Mouse (Mus musculus): ENCODE measurements around the gene Ccdc106. TPM values are rescaled to one million over a fixed set of nuclear protein-coding genes. Genes with fewer than 3 reads are reported as not detected.

The Ccdc106 gene
- 0.49 TPM for polyA plus RNA-seq (2014; fragmentation: Illumina TruSeq; extraction: RNeasy Lipid Tissue Mini Kit (QIAGEN cat#74804); ENCODE audit: low read depth, low replicate concordance)

GRCm38 (mm10) chr7:5020000-5020681 lies at the start of gene Ccdc106, which contains the start of gene Zfp865:
Gene Ccdc106, plus strand, starts transcription at chr7:5020553.
Gene Zfp865, plus strand, starts transcription at chr7:5020376.

DNA sequence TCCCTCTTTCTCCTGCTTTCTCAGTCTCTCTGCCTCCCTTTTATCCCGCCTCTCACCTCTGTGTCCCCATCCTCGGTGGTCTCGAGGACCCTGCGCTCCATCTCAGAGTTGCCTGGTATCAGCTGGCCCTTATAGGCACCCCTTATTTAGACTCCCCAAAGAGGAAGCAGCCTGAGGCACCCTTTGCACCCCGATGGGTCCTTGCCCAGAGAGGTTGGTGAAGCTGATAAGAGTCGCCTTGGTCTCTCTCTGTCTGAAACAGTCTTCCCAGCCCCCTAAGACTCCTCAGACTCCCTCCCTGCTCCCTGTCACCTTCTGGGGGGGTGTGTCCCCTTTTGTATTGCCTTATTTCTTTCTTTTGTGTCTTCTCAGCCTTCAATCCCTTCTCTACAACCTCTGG lies 49.3 kb upstream of the Ccdc106 start, which contains the start of gene Sbk3:
Gene Sbk3 (minus strand): TSS at position 101 of the 400 bp plus-strand sequence.

GRCm38 (mm10) chr7:4996003-4996895 lies 24.1 kb upstream of the Ccdc106 start, which contains the start of gene Zfp579:
Gene Zfp579, minus strand, starts transcription at chr7:4996158.

GRCm38 (mm10) chr7:5014251-5015117 lies 5.9 kb upstream of the Ccdc106 start, which contains the start of the genes Zfp524 and Fiz1:
Gene Zfp524, plus strand, starts transcription at chr7:5014415.
Gene Fiz1, minus strand, starts transcription at chr7:5014697.

GRCm38 (mm10) chr7:5015118-5016001 lies 5.0 kb upstream of the Ccdc106 start, which contains the start of gene Gm44973:
Gene Gm44973, plus strand, starts transcription at chr7:5015496.

DNA sequence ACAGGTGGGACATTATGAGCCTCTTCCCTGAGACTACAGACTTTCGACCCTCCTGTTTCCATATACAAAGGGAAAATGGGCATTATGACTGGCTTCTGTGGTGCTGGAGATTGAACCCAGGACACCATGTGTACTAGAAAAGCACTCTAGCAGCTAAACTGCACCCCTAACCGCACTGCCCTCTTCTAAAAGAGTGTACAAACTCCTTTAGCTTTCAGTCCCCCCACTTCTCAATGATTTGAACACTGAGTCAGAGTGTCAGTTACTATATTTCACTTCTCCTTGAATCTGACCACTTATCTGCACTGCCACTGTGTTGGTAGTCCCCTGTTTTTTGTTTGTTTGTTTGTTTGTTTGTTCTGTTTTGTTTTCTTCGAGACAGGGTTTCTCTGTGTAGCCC lies 13.5 kb downstream of the Ccdc106 start, which contains the start of gene 4632433K11Rik:
Gene 4632433K11Rik (plus strand): TSS at position 301 of the 400 bp plus-strand sequence.

GRCm38 (mm10) chr7:5038109-5038732 lies 17.9 kb downstream of the Ccdc106 start, which contains the start of gene Zfp784:
Gene Zfp784, minus strand, starts transcription at chr7:5038446.

GRCm38 (mm10) chr7:5051193-5052192 lies 31.1 kb downstream of the Ccdc106 start, which contains the start of gene Zfp580:
Gene Zfp580, plus strand, starts transcription at chr7:5051538.

GRCm38 (mm10) chr7:5061774-5062359 lies 41.5 kb downstream of the Ccdc106 start, which contains the start of gene U2af2:
Gene U2af2, plus strand, starts transcription at chr7:5062143.

DNA sequence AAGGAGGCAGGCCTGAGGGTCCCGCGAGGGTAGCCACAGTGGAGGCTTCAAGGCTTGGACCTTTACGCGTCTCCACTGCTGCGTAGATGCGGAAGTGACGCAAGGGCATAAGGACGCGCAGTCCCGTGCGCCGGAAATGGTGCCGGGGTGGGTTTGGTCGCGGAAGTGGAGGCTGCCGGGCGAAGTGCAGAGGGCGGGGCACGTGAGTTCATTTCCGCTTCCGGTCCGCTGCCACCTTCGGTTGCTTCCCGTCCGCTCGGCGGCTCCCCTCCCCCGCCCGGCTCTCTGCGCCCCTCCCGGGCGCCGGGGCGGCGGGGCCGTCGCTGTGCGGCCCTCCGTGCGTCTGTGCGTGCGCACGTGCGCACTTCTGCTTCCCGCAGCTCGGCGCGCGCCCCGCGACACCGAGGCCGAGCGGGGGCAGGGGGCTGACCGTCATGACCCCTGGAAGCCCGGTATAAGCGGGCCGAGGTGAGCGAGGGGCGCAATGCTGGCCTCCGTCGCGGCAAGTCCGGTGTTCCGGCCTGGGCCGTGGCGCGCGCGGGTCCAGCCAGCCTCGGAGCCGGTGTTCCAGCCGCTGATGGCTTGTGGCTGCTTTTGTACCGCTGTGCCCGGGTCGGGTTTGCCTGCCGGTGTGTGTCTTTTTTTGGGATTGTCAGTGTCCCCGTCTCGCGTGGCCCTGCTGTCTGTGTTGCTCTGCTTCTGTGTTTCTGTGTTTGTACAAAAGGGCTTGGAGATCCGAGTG lies 59.8 kb downstream of the Ccdc106 start, which contains the start of gene Epn1:
Gene Epn1 (plus strand): TSS at position 226 of the 742 bp plus-strand sequence.

Other genes with a start within 250 kb of the Ccdc106 start
- gene Fam71e2, start 249.3 kb upstream of the Ccdc106 start, polyA plus RNA-seq (2014; fragmentation: Illumina TruSeq; extraction: RNeasy Lipid Tissue Mini Kit (QIAGEN cat#74804); ENCODE audit: low read depth, low replicate concordance) = not detected
- gene Il11, start 237.7 kb upstream of the Ccdc106 start, polyA plus RNA-seq (2014; fragmentation: Illumina TruSeq; extraction: RNeasy Lipid Tissue Mini Kit (QIAGEN cat#74804); ENCODE audit: low read depth, low replicate concordance) = 0.20 TPM
- gene Tmem190, start 237.6 kb upstream of the Ccdc106 start, polyA plus RNA-seq (2014; fragmentation: Illumina TruSeq; extraction: RNeasy Lipid Tissue Mini Kit (QIAGEN cat#74804); ENCODE audit: low read depth, low replicate concordance) = not detected
- 1.3 TPM for gene Tmem238, start 230.9 kb upstream of the Ccdc106 start, polyA plus RNA-seq (2014; fragmentation: Illumina TruSeq; extraction: RNeasy Lipid Tissue Mini Kit (QIAGEN cat#74804); ENCODE audit: low read depth, low replicate concordance)
- gene Rpl28, start 227.7 kb upstream of the Ccdc106 start, polyA plus RNA-seq (2014; fragmentation: Illumina TruSeq; extraction: RNeasy Lipid Tissue Mini Kit (QIAGEN cat#74804); ENCODE audit: low read depth, low replicate concordance) = 11.3 TPM
- gene Ube2s, start 208.0 kb upstream of the Ccdc106 start, polyA plus RNA-seq (2014; fragmentation: Illumina TruSeq; extraction: RNeasy Lipid Tissue Mini Kit (QIAGEN cat#74804); ENCODE audit: low read depth, low replicate concordance) = 2.9 TPM
- gene Shisa7, start 175.9 kb upstream of the Ccdc106 start, polyA plus RNA-seq (2014; fragmentation: Illumina TruSeq; extraction: RNeasy Lipid Tissue Mini Kit (QIAGEN cat#74804); ENCODE audit: low read depth, low replicate concordance) = 3.2 TPM
- 2.9 TPM for gene Isoc2b, start 150.3 kb upstream of the Ccdc106 start, polyA plus RNA-seq (2014; fragmentation: Illumina TruSeq; extraction: RNeasy Lipid Tissue Mini Kit (QIAGEN cat#74804); ENCODE audit: low read depth, low replicate concordance)
- 5.4 TPM for gene Isoc2a, start 143.4 kb upstream of the Ccdc106 start, polyA plus RNA-seq (2014; fragmentation: Illumina TruSeq; extraction: RNeasy Lipid Tissue Mini Kit (QIAGEN cat#74804); ENCODE audit: low read depth, low replicate concordance)
- not detected for gene Gm36210, start 114.0 kb upstream of the Ccdc106 start, polyA plus RNA-seq (2014; fragmentation: Illumina TruSeq; extraction: RNeasy Lipid Tissue Mini Kit (QIAGEN cat#74804); ENCODE audit: low read depth, low replicate concordance)
- gene Zfp628, start 105.3 kb upstream of the Ccdc106 start, polyA plus RNA-seq (2014; fragmentation: Illumina TruSeq; extraction: RNeasy Lipid Tissue Mini Kit (QIAGEN cat#74804); ENCODE audit: low read depth, low replicate concordance) = not detected
- gene Nat14, start 98.5 kb upstream of the Ccdc106 start, polyA plus RNA-seq (2014; fragmentation: Illumina TruSeq; extraction: RNeasy Lipid Tissue Mini Kit (QIAGEN cat#74804); ENCODE audit: low read depth, low replicate concordance) = 0.57 TPM
- not detected for gene Ssc5d, start 94.8 kb upstream of the Ccdc106 start, polyA plus RNA-seq (2014; fragmentation: Illumina TruSeq; extraction: RNeasy Lipid Tissue Mini Kit (QIAGEN cat#74804); ENCODE audit: low read depth, low replicate concordance)
- not detected for gene Sbk2, start 56.1 kb upstream of the Ccdc106 start, polyA plus RNA-seq (2014; fragmentation: Illumina TruSeq; extraction: RNeasy Lipid Tissue Mini Kit (QIAGEN cat#74804); ENCODE audit: low read depth, low replicate concordance)
- gene Sbk3, start 49.4 kb upstream of the Ccdc106 start, polyA plus RNA-seq (2014; fragmentation: Illumina TruSeq; extraction: RNeasy Lipid Tissue Mini Kit (QIAGEN cat#74804); ENCODE audit: low read depth, low replicate concordance) = not detected
- gene Zfp579, start 24.4 kb upstream of the Ccdc106 start, polyA plus RNA-seq (2014; fragmentation: Illumina TruSeq; extraction: RNeasy Lipid Tissue Mini Kit (QIAGEN cat#74804); ENCODE audit: low read depth, low replicate concordance) = 10.8 TPM
- gene Zfp524, start 6.1 kb upstream of the Ccdc106 start, polyA plus RNA-seq (2014; fragmentation: Illumina TruSeq; extraction: RNeasy Lipid Tissue Mini Kit (QIAGEN cat#74804); ENCODE audit: low read depth, low replicate concordance) = not detected
- 11.1 TPM for gene Fiz1, start 5.9 kb upstream of the Ccdc106 start, polyA plus RNA-seq (2014; fragmentation: Illumina TruSeq; extraction: RNeasy Lipid Tissue Mini Kit (QIAGEN cat#74804); ENCODE audit: low read depth, low replicate concordance)
- not detected for gene Gm44973, start 5.1 kb upstream of the Ccdc106 start, polyA plus RNA-seq (2014; fragmentation: Illumina TruSeq; extraction: RNeasy Lipid Tissue Mini Kit (QIAGEN cat#74804); ENCODE audit: low read depth, low replicate concordance)
- gene Zfp865, start 177 bp upstream of the Ccdc106 start, polyA plus RNA-seq (2014; fragmentation: Illumina TruSeq; extraction: RNeasy Lipid Tissue Mini Kit (QIAGEN cat#74804); ENCODE audit: low read depth, low replicate concordance) = 2.9 TPM
- 3.2 TPM for gene 4632433K11Rik, start 13.6 kb downstream of the Ccdc106 start, polyA plus RNA-seq (2014; fragmentation: Illumina TruSeq; extraction: RNeasy Lipid Tissue Mini Kit (QIAGEN cat#74804); ENCODE audit: low read depth, low replicate concordance)
- 5.4 TPM for gene Zfp784, start 17.9 kb downstream of the Ccdc106 start, polyA plus RNA-seq (2014; fragmentation: Illumina TruSeq; extraction: RNeasy Lipid Tissue Mini Kit (QIAGEN cat#74804); ENCODE audit: low read depth, low replicate concordance)
- 0.57 TPM for gene Zfp580, start 31.0 kb downstream of the Ccdc106 start, polyA plus RNA-seq (2014; fragmentation: Illumina TruSeq; extraction: RNeasy Lipid Tissue Mini Kit (QIAGEN cat#74804); ENCODE audit: low read depth, low replicate concordance)
- gene U2af2, start 41.6 kb downstream of the Ccdc106 start, polyA plus RNA-seq (2014; fragmentation: Illumina TruSeq; extraction: RNeasy Lipid Tissue Mini Kit (QIAGEN cat#74804); ENCODE audit: low read depth, low replicate concordance) = 6.9 TPM
- 0.93 TPM for gene Epn1, start 59.7 kb downstream of the Ccdc106 start, polyA plus RNA-seq (2014; fragmentation: Illumina TruSeq; extraction: RNeasy Lipid Tissue Mini Kit (QIAGEN cat#74804); ENCODE audit: low read depth, low replicate concordance)
- gene Rfpl4, start 96.4 kb downstream of the Ccdc106 start, polyA plus RNA-seq (2014; fragmentation: Illumina TruSeq; extraction: RNeasy Lipid Tissue Mini Kit (QIAGEN cat#74804); ENCODE audit: low read depth, low replicate concordance) = not detected
- gene Rasl2-9, start 105.4 kb downstream of the Ccdc106 start, polyA plus RNA-seq (2014; fragmentation: Illumina TruSeq; extraction: RNeasy Lipid Tissue Mini Kit (QIAGEN cat#74804); ENCODE audit: low read depth, low replicate concordance) = 3.3 TPM
- gene Vmn1r55, start 129.1 kb downstream of the Ccdc106 start, polyA plus RNA-seq (2014; fragmentation: Illumina TruSeq; extraction: RNeasy Lipid Tissue Mini Kit (QIAGEN cat#74804); ENCODE audit: low read depth, low replicate concordance) = not detected
- gene Vmn1r56, start 176.2 kb downstream of the Ccdc106 start, polyA plus RNA-seq (2014; fragmentation: Illumina TruSeq; extraction: RNeasy Lipid Tissue Mini Kit (QIAGEN cat#74804); ENCODE audit: low read depth, low replicate concordance) = not detected
- gene Vmn1r57, start 197.9 kb downstream of the Ccdc106 start, polyA plus RNA-seq (2014; fragmentation: Illumina TruSeq; extraction: RNeasy Lipid Tissue Mini Kit (QIAGEN cat#74804); ENCODE audit: low read depth, low replicate concordance) = not detected

All from kidney, adult 10 weeks (tissue).